Mouse (Mus musculus) hindbrain, embryonic 13.5 days (tissue): ENCODE results near the gene Cdk8. TPM values are rescaled to one million over a fixed set of nuclear protein-coding genes. Genes with fewer than 3 reads are reported as not detected.

Experiments
- ATAC-seq: fragments of 200-750 bp; cut with Nextera tagmentation; 2 replicates; pipeline ENCODE4 v1.8.0; 2017; ENCODE audit warnings: moderate TSS enrichment; ENCODE audit not compliant: low FRiP score
- H3K27ac ChIP-seq: fragments of 300-500 bp; sonication (generic); 2 replicates; pipeline ENCODE4 v1.5.1; 2015; ENCODE audit warnings: inconsistent platforms, mild to moderate bottlenecking, moderate library complexity
- H3K27me3 ChIP-seq: fragments of 300-500 bp; sonication (generic); 2 replicates; pipeline ENCODE4 v1.6.1; 2015; ENCODE audit warnings: mild to moderate bottlenecking, inconsistent platforms
- H3K36me3 ChIP-seq: fragments of 300-500 bp; sonication (generic); 2 replicates; pipeline ENCODE4 v1.6.1; 2015; ENCODE audit warnings: mild to moderate bottlenecking, inconsistent platforms
- H3K4me1 ChIP-seq: fragments of 300-500 bp; sonication (generic); replicated peaks from 2 replicates; pipeline ENCODE4 v1.6.1; 2015; ENCODE audit warnings: inconsistent platforms
- H3K4me2 ChIP-seq: fragments of 300-500 bp; sonication (generic); 2 replicates; pipeline ENCODE4 v1.6.1; 2015; ENCODE audit warnings: inconsistent platforms, mild to moderate bottlenecking, moderate library complexity
- H3K4me3 ChIP-seq: fragments of 300-500 bp; sonication (generic); 2 replicates; pipeline ENCODE4 v1.5.1; 2015; ENCODE audit warnings: mild to moderate bottlenecking, inconsistent platforms
- H3K9ac ChIP-seq: fragments of 300-500 bp; sonication (generic); 2 replicates; pipeline ENCODE4 v1.6.1; 2015; ENCODE audit warnings: mild to moderate bottlenecking, inconsistent platforms
- H3K9me3 ChIP-seq: fragments of 300-500 bp; sonication (generic); 2 replicates; pipeline ENCODE4 v1.6.1; 2016; ENCODE audit warnings: inconsistent platforms
- WGBS: fragments of 180-500 bp; shearing (Covaris S2); methylation state at CpG from one replicate; pipeline ENCODE4 v1.1.7; 2015; 5-methylcytosine and 5-hydroxymethylcytosine counted together
- polyA plus RNA-seq: library from polyadenylated mRNA; unstranded; fragments of >200 nt; fragmentation: Nextera tagmentation; extraction: Ambion mirVana; gene quantifications from 2 replicates; pipeline ENCODE4 v1.2.1, GENCODE M21; 2015

Gene Cdk8
- polyA plus RNA-seq, 1 experiment from 2014 or later = 20.1 TPM

GRCm38 (mm10) chr5:146289921-146290320, 58.9 kb downstream of the Cdk8 start:
- Histone ChIP-seq H3K4me1 (no peaks in the 10 kb centered on the region), H3K4me3 (no peak overlapping the region), H3K4me2 (no peak overlapping the region), H3K36me3 (peaks cover 41% of the 10 kb centered on the region), H3K27ac (no peak overlapping the region), H3K9me3 (no peaks in the 10 kb centered on the region), H3K27me3 (no peaks in the 10 kb centered on the region), H3K9ac (no peak overlapping the region)
- ATAC-seq = no peak
- 87% methylated on average over 7 of the region's 7 CpGs for WGBS

- Histone ChIP-seq H3K4me3 (no peak overlapping the region), H3K9me3 (no peaks in the 10 kb centered on the region), H3K9ac (no peak overlapping the region), H3K4me1 (no peaks in the 10 kb centered on the region), H3K27me3 (no peaks in the 10 kb centered on the region), H3K36me3 (peaks cover 38% of the 10 kb centered on the region), H3K4me2 (no peak overlapping the region), H3K27ac (no peak overlapping the region)
- ATAC-seq = no peak
- 83% methylated on average over 5 of the region's 5 CpGs for WGBS
Measured at GRCm38 (mm10) chr5:146290446-146290845, 59.4 kb downstream of the Cdk8 start.

- Histone ChIP-seq H3K9ac (no peak overlapping the region), H3K9me3 (no peaks in the 10 kb centered on the region), H3K36me3 (peaks cover 39% of the 10 kb centered on the region), H3K4me2 (no peak overlapping the region), H3K27me3 (no peaks in the 10 kb centered on the region), H3K27ac (no peak overlapping the region), H3K4me3 (no peak overlapping the region), H3K4me1 (no peaks in the 10 kb centered on the region)
- no peak for ATAC-seq
- WGBS = 83% methylated on average over 5 of the region's 5 CpGs
Measured at GRCm38 (mm10) chr5:146291560-146291959, 60.5 kb downstream of the Cdk8 start.

- no peak overlapping the region for H3K4me2 ChIP-seq
- H3K27ac ChIP-seq = no peak overlapping the region
- no peaks in the 10 kb centered on the region for H3K4me1 ChIP-seq
- no peak overlapping the region for H3K4me3 ChIP-seq
- no peaks in the 10 kb centered on the region for H3K9me3 ChIP-seq
- peaks cover 37% of the 10 kb centered on the region for H3K36me3 ChIP-seq
- WGBS = 87% methylated on average over 5 of the region's 5 CpGs
- H3K27me3 ChIP-seq = no peaks in the 10 kb centered on the region
- H3K9ac ChIP-seq = no peak overlapping the region
- ATAC-seq = no peak
Measured at GRCm38 (mm10) chr5:146292896-146293680, 62.1 kb downstream of the Cdk8 start.

- no peak for ATAC-seq
- no peak overlapping the region for H3K27ac ChIP-seq
- no peaks in the 10 kb centered on the region for H3K27me3 ChIP-seq
Measured at GRCm38 (mm10) chr5:146293919-146294700, 63.1 kb downstream of the Cdk8 start.

GRCm38 (mm10) chr5:146294834-146295233, 63.8 kb downstream of the Cdk8 start:
- H3K9ac ChIP-seq = no peak overlapping the region
- H3K36me3 ChIP-seq = peaks cover 48% of the 10 kb centered on the region
- 0 out of 2 replicates have a peak, but pooled peaks cover 4% of the 10 kb centered on the region for H3K4me1 ChIP-seq
- WGBS = 98% methylated on average over 5 of the region's 5 CpGs
- no peaks in the 10 kb centered on the region for H3K9me3 ChIP-seq
- no peak for ATAC-seq
- H3K4me3 ChIP-seq = no peak overlapping the region
- H3K27ac ChIP-seq = no peak overlapping the region
- no peak overlapping the region for H3K4me2 ChIP-seq
- no peaks in the 10 kb centered on the region for H3K27me3 ChIP-seq

More at GRCm38 (mm10) chr5:146293919-146294700, 63.1 kb downstream of the Cdk8 start:
- no peak overlapping the region for H3K4me2 ChIP-seq
- H3K9ac ChIP-seq = no peak overlapping the region
- 96% methylated on average over 11 of the region's 11 CpGs for WGBS
- no peak overlapping the region for H3K4me3 ChIP-seq
- no peaks in the 10 kb centered on the region for H3K9me3 ChIP-seq
- H3K4me1 ChIP-seq = no peaks in the 10 kb centered on the region
- peaks cover 43% of the 10 kb centered on the region for H3K36me3 ChIP-seq

- Histone ChIP-seq H3K36me3 (peaks cover 70% of the 10 kb centered on the region), H3K27ac (peak overlapping the region; percentile 20), H3K4me2 (no peak overlapping the region), H3K4me1 (0 out of 2 replicates have a peak, but pooled peaks cover 4% of the 10 kb centered on the region), H3K9ac (no peak overlapping the region), H3K9me3 (no peaks in the 10 kb centered on the region), H3K27me3 (no peaks in the 10 kb centered on the region), H3K4me3 (no peak overlapping the region)
- ATAC-seq = peak; percentile 29; the same call in 1 of the 2 replicates
- WGBS = 81% methylated on average over 13 of the region's 13 CpGs
Measured at GRCm38 (mm10) chr5:146298807-146299519, 67.9 kb downstream of the Cdk8 start.

- Histone ChIP-seq H3K36me3 (peaks cover 75% of the 10 kb centered on the region), H3K9me3 (no peaks in the 10 kb centered on the region), H3K9ac (no peak overlapping the region), H3K27me3 (no peaks in the 10 kb centered on the region), H3K4me1 (0 out of 2 replicates have a peak, but pooled peaks cover 4% of the 10 kb centered on the region), H3K4me2 (no peak overlapping the region), H3K27ac (peak overlapping the region; percentile 2; the same call in 1 of the 2 replicates), H3K4me3 (no peak overlapping the region)
- WGBS = 83% methylated on average over 8 of the region's 8 CpGs
- ATAC-seq = no peak
Measured at GRCm38 (mm10) chr5:146299520-146299870, 68.5 kb downstream of the Cdk8 start.

- Histone ChIP-seq H3K4me3 (no peak overlapping the region), H3K4me2 (no peak overlapping the region), H3K27ac (no peak overlapping the region), H3K36me3 (peaks cover 62% of the 10 kb centered on the region), H3K9ac (no peak overlapping the region), H3K4me1 (0 out of 2 replicates have a peak, but pooled peaks cover 4% of the 10 kb centered on the region), H3K27me3 (no peaks in the 10 kb centered on the region), H3K9me3 (no peaks in the 10 kb centered on the region)
- WGBS = 84% methylated on average over 5 of the region's 5 CpGs
- ATAC-seq = no peak
Measured at GRCm38 (mm10) chr5:146303470-146303869, 72.4 kb downstream of the Cdk8 start.

- H3K9me3 ChIP-seq = no peaks in the 10 kb centered on the region
- H3K4me1 ChIP-seq = no peaks in the 10 kb centered on the region
- no peak overlapping the region for H3K4me2 ChIP-seq
- no peak overlapping the region for H3K4me3 ChIP-seq
- WGBS = 86% methylated on average over 8 of the region's 8 CpGs
- no peak for ATAC-seq
- peaks cover 37% of the 10 kb centered on the region for H3K36me3 ChIP-seq
- H3K27ac ChIP-seq = no peak overlapping the region
- no peaks in the 10 kb centered on the region for H3K27me3 ChIP-seq
- H3K9ac ChIP-seq = no peak overlapping the region
Measured at GRCm38 (mm10) chr5:146307046-146307743, 76.2 kb downstream of the Cdk8 start.

GRCm38 (mm10) chr5:146307744-146308096, 76.7 kb downstream of the Cdk8 start:
- Histone ChIP-seq H3K4me2 (no peak overlapping the region), H3K4me1 (no peaks in the 10 kb centered on the region), H3K27ac (no peak overlapping the region), H3K9ac (no peak overlapping the region), H3K36me3 (peaks cover 37% of the 10 kb centered on the region), H3K4me3 (no peak overlapping the region), H3K27me3 (no peaks in the 10 kb centered on the region), H3K9me3 (no peaks in the 10 kb centered on the region)
- ATAC-seq = no peak
- WGBS = 96% methylated on average over 4 of the region's 4 CpGs

- Histone ChIP-seq H3K27me3 (no peaks in the 10 kb centered on the region), H3K4me2 (no peak overlapping the region), H3K27ac (peak overlapping the region; percentile 49; the same call in 1 of the 2 replicates), H3K9ac (no peak overlapping the region), H3K36me3 (no peaks in the 10 kb centered on the region), H3K9me3 (no peaks in the 10 kb centered on the region), H3K4me3 (no peak overlapping the region), H3K4me1 (peaks cover 24% of the 10 kb centered on the region)
- WGBS = 88% methylated on average over 6 of the region's 6 CpGs
- ATAC-seq = no peak
Measured at GRCm38 (mm10) chr5:146314538-146314937, 83.5 kb downstream of the Cdk8 start.
